Mouse (Mus musculus): ENCODE measurements around the gene Sgsm1.

- TF ChIP-seq CTCF (IDR thresholded peaks at IDR 0.05; ENCODE audit: extremely low read depth, insufficient read depth, insufficient read length, insufficient replicate concordance) (no peak), POLR2A (IDR thresholded peaks at IDR 0.05; ENCODE audit: low read depth, low read length) (no peak)
Observed at GRCm38 (mm10) chr5:113271207-113271811, 39.3 kb downstream of the Sgsm1 start.
